Mouse (Mus musculus) CH12.LX (cell line): ENCODE results near the gene Ezh1. TPM values are rescaled to one million over a fixed set of nuclear protein-coding genes. Genes with fewer than 3 reads are reported as not detected.

ENCODE experiments used
- DNase-seq: peaks from one replicate; pipeline ENCODE4 v3.0.0-alpha.2; 2013; ENCODE audit errors: extremely low read depth
- H3K27ac ChIP-seq: 2 replicates; pipeline ENCODE4 v1.5.1; 2012; ENCODE audit warnings: low read depth, mild to moderate bottlenecking, control low read depth, moderate library complexity; ENCODE audit not compliant: insufficient read depth
- H3K27me3 ChIP-seq: replicated peaks from 2 replicates; pipeline ENCODE3; 2012; ENCODE audit warnings: inconsistent platforms
- H3K36me3 ChIP-seq, 2 experiments: replicated peaks in 1 of 2; 2 replicates each; pipeline versions ENCODE3 to v1.6.1; 2012; ENCODE audit warnings: inconsistent platforms in 1 of 2, low read length in 1 of 2, mild to moderate bottlenecking in 1 of 2, mixed read lengths in 1 of 2, moderate library complexity in 1 of 2; ENCODE audit not compliant: control insufficient read depth in 1 of 2, insufficient read depth in 1 of 2
- H3K4me1 ChIP-seq, 2 experiments: 2 replicates each; pipeline ENCODE4 v1.6.1; 2012; ENCODE audit warnings: inconsistent platforms in 1 of 2, moderate library complexity in 1 of 2; ENCODE audit not compliant: insufficient read depth in 2 of 2, control insufficient read depth in 1 of 2
- H3K4me2 ChIP-seq: 2 replicates; pipeline ENCODE4 v1.6.1; 2012; ENCODE audit warnings: low read depth, mild to moderate bottlenecking, control low read depth; ENCODE audit not compliant: poor library complexity, insufficient read depth, severe bottlenecking
- H3K4me3 ChIP-seq, 3 experiments: fragments of 150-350 bp in 1 of 3; sonication (generic) in 1 of 3; replicated peaks in 1 of 3; 2 replicates each; pipeline versions ENCODE3 to v1.5.1; 2011 to 2012; ENCODE audit warnings: low read depth in 2 of 3, low read length in 2 of 3, mild to moderate bottlenecking in 2 of 3, moderate library complexity in 2 of 3, control low read depth in 1 of 3, improper control_type of control experiment in 1 of 3, inconsistent platforms in 1 of 3, mixed read lengths in 1 of 3; ENCODE audit not compliant: poor library complexity in 1 of 3
- H3K79me2 ChIP-seq: replicated peaks from 2 replicates; pipeline ENCODE4 v1.6.1; 2012; ENCODE audit warnings: mild to moderate bottlenecking, moderate library complexity; ENCODE audit not compliant: control insufficient read depth, poor library complexity, insufficient read depth, severe bottlenecking; ENCODE audit errors: extremely low read depth
- H3K9ac ChIP-seq: 2 replicates; pipeline ENCODE4 v1.6.1; 2012; ENCODE audit warnings: low read depth, mild to moderate bottlenecking, control low read depth, moderate library complexity; ENCODE audit not compliant: insufficient read depth
- H3K9me3 ChIP-seq: replicated peaks from 2 replicates; pipeline ENCODE3; 2012; ENCODE audit warnings: low read length, inconsistent platforms, mixed read lengths
- BHLHE40 ChIP-seq: IDR thresholded peaks from 2 replicates; pipeline ENCODE4 v1.6.1; 2011; ENCODE audit warnings: mild to moderate bottlenecking, low read depth, low read length, improper control_type of control experiment
- CHD1 ChIP-seq: IDR thresholded peaks from 2 replicates; pipeline ENCODE4 v1.6.1; 2012; ENCODE audit warnings: low read depth, low read length, improper control_type of control experiment, inconsistent platforms
- CHD2 ChIP-seq: IDR thresholded peaks from 2 replicates; pipeline ENCODE4 v1.6.1; 2011; ENCODE audit warnings: low read length, improper control_type of control experiment
- CTCF ChIP-seq, 2 experiments: IDR thresholded peaks in 1 of 2; conservative IDR thresholded peaks in 1 of 2; 2 replicates each; pipeline ENCODE4 v1.5.1; 2011 to 2012; ENCODE audit warnings: low read depth in 2 of 2, low read length in 2 of 2, improper control_type of control experiment in 1 of 2, inconsistent platforms in 1 of 2, mild to moderate bottlenecking in 1 of 2, moderate library complexity in 1 of 2
- E2F4 ChIP-seq: IDR thresholded peaks from 2 replicates; pipeline ENCODE4 v1.6.1; 2011; ENCODE audit warnings: low read depth, low read length, improper control_type of control experiment; ENCODE audit not compliant: insufficient replicate concordance
- ELF1 ChIP-seq: IDR thresholded peaks from 2 replicates; pipeline ENCODE4 v1.6.1; 2014; ENCODE audit warnings: low read depth, mild to moderate bottlenecking, inconsistent platforms, low read length, improper control_type of control experiment
- EP300 ChIP-seq: IDR thresholded peaks from 2 replicates; pipeline ENCODE4 v1.6.1; 2011; ENCODE audit warnings: low read length, improper control_type of control experiment
- ETS1 ChIP-seq: conservative IDR thresholded peaks from 2 replicates; pipeline ENCODE4 v1.6.1; 2012; ENCODE audit warnings: low read depth, mild to moderate bottlenecking, inconsistent platforms, low read length, improper control_type of control experiment, moderate library complexity
- GABPA ChIP-seq: IDR thresholded peaks from 2 replicates; pipeline ENCODE4 v1.6.1; 2012; ENCODE audit warnings: low read depth, low read length, improper control_type of control experiment, inconsistent platforms; ENCODE audit not compliant: insufficient replicate concordance
- HCFC1 ChIP-seq: IDR thresholded peaks from 2 replicates; pipeline ENCODE4 v1.6.1; 2012; ENCODE audit warnings: low read depth, mild to moderate bottlenecking, inconsistent platforms, low read length, improper control_type of control experiment
- IRF4 ChIP-seq: IDR thresholded peaks from 2 replicates; pipeline ENCODE4 v1.6.1; 2014; ENCODE audit warnings: low read depth, mild to moderate bottlenecking, inconsistent platforms, low read length, improper control_type of control experiment
- JUN ChIP-seq: IDR thresholded peaks from 2 replicates; pipeline ENCODE4 v1.6.1; 2011; ENCODE audit warnings: low read depth, mild to moderate bottlenecking, low read length, improper control_type of control experiment, moderate library complexity; ENCODE audit not compliant: insufficient read depth
- JUND ChIP-seq: conservative IDR thresholded peaks from 2 replicates; pipeline ENCODE4 v1.6.1; 2011; ENCODE audit warnings: low read depth, low read length, improper control_type of control experiment
- KAT2A ChIP-seq: IDR thresholded peaks from 2 replicates; pipeline ENCODE4 v1.6.1; 2012; ENCODE audit warnings: low read length, improper control_type of control experiment, inconsistent platforms; ENCODE audit not compliant: insufficient replicate concordance
- MAFK ChIP-seq: IDR thresholded peaks from 2 replicates; pipeline ENCODE4 v1.6.1; 2011; ENCODE audit warnings: low read length, improper control_type of control experiment; ENCODE audit not compliant: insufficient replicate concordance
- MAX ChIP-seq: IDR thresholded peaks from 2 replicates; pipeline ENCODE4 v1.6.1; 2011; ENCODE audit warnings: low read length, improper control_type of control experiment
- MAZ ChIP-seq: IDR thresholded peaks from 2 replicates; pipeline ENCODE4 v1.6.1; 2012; ENCODE audit warnings: low read depth, mild to moderate bottlenecking, inconsistent platforms, low read length, improper control_type of control experiment, moderate library complexity
- MEF2A ChIP-seq: IDR thresholded peaks from 2 replicates; pipeline ENCODE4 v1.6.1; 2014; ENCODE audit warnings: low read depth, mild to moderate bottlenecking, inconsistent platforms, low read length, improper control_type of control experiment, borderline replicate concordance
- MXI1 ChIP-seq: IDR thresholded peaks from 2 replicates; pipeline ENCODE4 v1.6.1; 2011; ENCODE audit warnings: mild to moderate bottlenecking, low read depth, low read length, improper control_type of control experiment
- MYC ChIP-seq: IDR thresholded peaks from 2 replicates; pipeline ENCODE4 v1.6.1; 2011; ENCODE audit warnings: low read depth, mild to moderate bottlenecking, improper control_type of control experiment, low read length
- NELFE ChIP-seq: IDR thresholded peaks from 2 replicates; pipeline ENCODE4 v1.6.1; 2011; ENCODE audit warnings: low read depth, low read length, improper control_type of control experiment
- NRF1 ChIP-seq: IDR thresholded peaks from 2 replicates; pipeline ENCODE4 v1.6.1; 2014; ENCODE audit warnings: low read depth, mild to moderate bottlenecking, inconsistent platforms, low read length, improper control_type of control experiment, moderate library complexity
- PAX5 ChIP-seq: IDR thresholded peaks from 2 replicates; pipeline ENCODE4 v1.6.1; 2012; ENCODE audit warnings: low read length, inconsistent platforms, mixed read lengths
- POLR2A ChIP-seq: IDR thresholded peaks from 2 replicates; pipeline ENCODE4 v1.6.1; 2011; ENCODE audit warnings: low read depth, mild to moderate bottlenecking, improper control_type of control experiment, low read length
- RAD21 ChIP-seq: IDR thresholded peaks from 2 replicates; pipeline ENCODE4 v1.6.1; 2011; ENCODE audit warnings: low read depth, mild to moderate bottlenecking, low read length, improper control_type of control experiment, moderate library complexity
- RCOR1 ChIP-seq: conservative IDR thresholded peaks from 2 replicates; pipeline ENCODE4 v1.6.1; 2012; ENCODE audit warnings: low read depth, mild to moderate bottlenecking, inconsistent platforms, low read length, improper control_type of control experiment
- SIN3A ChIP-seq: IDR thresholded peaks from 2 replicates; pipeline ENCODE4 v1.6.1; 2012; ENCODE audit warnings: low read length, improper control_type of control experiment, inconsistent platforms
- SMC3 ChIP-seq: IDR thresholded peaks from 2 replicates; pipeline ENCODE4 v1.6.1; 2011; ENCODE audit warnings: low read depth, low read length, improper control_type of control experiment
- TBP ChIP-seq: conservative IDR thresholded peaks from 2 replicates; pipeline ENCODE4 v1.6.1; 2011; ENCODE audit warnings: low read depth, low read length, improper control_type of control experiment
- TCF12 ChIP-seq: IDR thresholded peaks from 2 replicates; pipeline ENCODE4 v1.6.1; 2014; ENCODE audit warnings: low read depth, mild to moderate bottlenecking, inconsistent platforms, low read length, improper control_type of control experiment
- UBTF ChIP-seq: IDR thresholded peaks from 2 replicates; pipeline ENCODE4 v1.6.1; 2012; ENCODE audit warnings: low read depth, mild to moderate bottlenecking, inconsistent platforms, low read length, improper control_type of control experiment, moderate library complexity
- USF1 ChIP-seq: IDR thresholded peaks from 2 replicates; pipeline ENCODE4 v1.6.1; 2014; ENCODE audit warnings: low read depth, mild to moderate bottlenecking, inconsistent platforms, low read length, improper control_type of control experiment
- USF2 ChIP-seq: conservative IDR thresholded peaks from 2 replicates; pipeline ENCODE4 v1.6.1; 2011; ENCODE audit warnings: low read depth, low read length, improper control_type of control experiment
- ZC3H11A ChIP-seq: IDR thresholded peaks from 2 replicates; pipeline ENCODE4 v1.6.1; 2012; ENCODE audit warnings: low read depth, mild to moderate bottlenecking, inconsistent platforms, low read length, improper control_type of control experiment
- ZKSCAN1 ChIP-seq: IDR thresholded peaks from 2 replicates; pipeline ENCODE4 v1.6.1; 2012; ENCODE audit warnings: low read depth, inconsistent platforms, low read length, improper control_type of control experiment, borderline replicate concordance
- ZMIZ1 ChIP-seq: IDR thresholded peaks from 2 replicates; pipeline ENCODE4 v1.6.1; 2012; ENCODE audit warnings: low read depth, mild to moderate bottlenecking, inconsistent platforms, low read length, improper control_type of control experiment
- ZNF384 ChIP-seq: IDR thresholded peaks from 2 replicates; pipeline ENCODE4 v1.6.1; 2012; ENCODE audit warnings: low read depth, low read length, improper control_type of control experiment, inconsistent platforms
- dilution Hi-C: fragments of 300-500 bp; cut with MboI; formaldehyde crosslinking; loops from 2 replicates; pipeline ENCODE4 v1.14.3; 2020; ENCODE audit warnings: low sequenced_read_pairs; ENCODE audit not compliant: extremely low pct_unique_long_range_greater_than_20kb, extremely low pct_ligation_motif_present
- in situ Hi-C: fragments of 300-500 bp; cut with MboI; formaldehyde crosslinking; loops from 3 replicates; pipeline ENCODE4 v1.14.3; 2019; ENCODE audit warnings: low sequenced_read_pairs, low pct_ligation_motif_present, low pct_unique_long_range_greater_than_20kb, mixed read lengths
- polyA plus RNA-seq: library from polyadenylated mRNA; unstranded; fragments of >175 nt; gene quantifications from 2 replicates; pipeline ENCODE4 v1.2.1, GENCODE M21; 2012; ENCODE audit warnings: low read depth; ENCODE audit not compliant: insufficient read length
- total RNA-seq, 2 experiments: library from RNA; depleted of rRNA; stranded (reverse); fragments of 300-350 nt in 1 of 2; fragments of >200 nt in 1 of 2; gene quantifications; 2 replicates each; pipeline ENCODE4 v1.2.3; 2012 to 2014

Ezh1 gene
- total and polyA plus RNA-seq, 3 experiments = 8.7 to 15.3 (median 12.1) TPM

DNA sequence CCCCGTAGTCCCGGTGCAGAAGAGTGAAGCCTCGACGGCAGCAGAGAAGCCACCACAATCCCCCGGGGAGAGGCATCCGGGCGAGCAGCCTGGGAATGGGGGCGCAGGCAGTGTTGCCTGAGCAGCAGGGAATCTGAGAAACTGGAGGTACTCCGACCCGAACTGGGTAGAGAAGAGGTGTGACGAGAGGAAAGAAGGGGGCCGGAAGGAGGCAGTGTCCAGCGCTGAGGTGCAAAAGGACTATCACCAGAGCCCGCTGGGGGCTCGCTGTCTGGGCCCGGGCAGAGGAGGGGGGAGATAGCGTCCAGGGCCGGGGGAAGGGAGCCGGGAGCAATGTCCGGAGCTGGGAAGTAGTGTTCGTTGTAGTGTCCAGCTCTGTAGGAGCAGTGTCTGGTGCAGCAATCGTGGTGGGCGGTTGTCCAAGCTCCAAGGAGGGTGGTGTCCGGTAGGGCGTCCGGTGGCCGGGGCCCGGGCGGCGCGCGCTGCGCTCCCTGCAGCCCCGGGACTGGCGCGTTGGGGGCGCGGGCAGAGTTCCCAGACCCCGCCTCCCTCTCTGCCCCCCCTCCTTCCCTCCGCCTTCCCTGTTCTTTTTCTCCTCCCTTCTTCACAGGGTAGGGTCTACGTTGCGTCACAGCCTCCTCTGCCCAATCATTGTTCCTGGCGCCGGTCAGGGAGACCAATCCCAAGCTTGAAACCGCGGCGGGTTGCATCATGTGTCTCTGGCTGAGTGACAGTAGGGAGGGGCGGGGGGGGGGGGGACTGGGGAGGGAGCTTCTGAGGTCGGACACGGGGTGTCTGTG lies 55.3 kb downstream of the Ezh1 start, which contains the start of gene Plekhh3:
TSS of gene Plekhh3 (minus strand) at position 541 of the 800 bp plus-strand sequence.
- peaks cover 3 to 51% of the 10 kb centered on the region in 2 experiments; a peak in 3 of 4 replicates for H3K4me1 ChIP-seq
- peaks cover 9% of the 10 kb centered on the region for H3K27me3 ChIP-seq
- in situ Hi-C loops (loop anchor here (5.0 kb wide), 1 partner anchor 34 kb away; no protein-coding TSS in a partner anchor), dilution Hi-C loops (no loop called here)
- peak within 1 kb of the TSS; percentile 72 to 97 (median 77) for H3K4me3 ChIP-seq
- no peaks in the 10 kb centered on the region for H3K9me3 ChIP-seq
- peaks cover 19 to 23% of the 10 kb centered on the region in 2 experiments for H3K36me3 ChIP-seq
- H3K79me2 ChIP-seq = peaks cover 10% of the 10 kb centered on the region; the same call in 1 of the 2 replicates
- H3K27ac ChIP-seq = peak within 1 kb of the TSS; percentile 71
- DNase-seq = peak; percentile 100
- H3K9ac ChIP-seq = peak within 1 kb of the TSS; percentile 68
- TF ChIP-seq GABPA (no peak), MAFK (no peak), NELFE (peak; percentile 55), CTCF (conservative IDR thresholded peaks at IDR 0.05 in 1 of 2, IDR thresholded peaks at IDR 0.05 in 1 of 2; ENCODE audit: low read depth in 2 of 2, low read length in 2 of 2) (0 out of 4 replicates have a peak, but pooled peaks of 1 of the 2 experiments have one; percentile 1), ZMIZ1 (peak; percentile 79), SMC3 (no peak), CHD1 (no peak; the same call in 1 of the 2 replicates), RCOR1 (0 out of 2 replicates have a peak, but pooled peaks have one; percentile 47), ETS1 (no peak; the same call in 1 of the 2 replicates), IRF4 (peak; percentile 56; the same call in 1 of the 2 replicates), EP300 (peak; percentile 37; the same call in 1 of the 2 replicates), E2F4 (peak; percentile 75; the same call in 1 of the 2 replicates), POLR2A (peak; percentile 66; the same call in 1 of the 2 replicates), SIN3A (peak; percentile 72), JUND (no peak), USF1 (peak; percentile 61), ZNF384 (0 out of 2 replicates have a peak, but pooled peaks have one; percentile 11), UBTF (0 out of 2 replicates have a peak, but pooled peaks have one; percentile 59), MAZ (peak; percentile 100), PAX5 (no peak), MXI1 (peak; percentile 63; the same call in 1 of the 2 replicates), NRF1 (0 out of 2 replicates have a peak, but pooled peaks have one; percentile 43), BHLHE40 (0 out of 2 replicates have a peak, but pooled peaks have one; percentile 31), JUN (no peak), RAD21 (no peak), MAX (peak; percentile 24; the same call in 1 of the 2 replicates), ZC3H11A (no peak), MYC (no peak), MEF2A (peak; percentile 52), ZKSCAN1 (no peak), USF2 (peak; percentile 4; the same call in 1 of the 2 replicates), TBP (no peak), ELF1 (peak; percentile 58; the same call in 1 of the 2 replicates), KAT2A (0 out of 2 replicates have a peak, but pooled peaks have one; percentile 54), CHD2 (peak; percentile 80), TCF12 (peak; percentile 79), HCFC1 (peak; percentile 32; the same call in 1 of the 2 replicates)
- peak within 1 kb of the TSS; percentile 87 for H3K4me2 ChIP-seq
